Mouse (Mus musculus) c-Kit-positive CD71-positive TER-119-positive erythroid progenitor cells, embryonic 14.5 days (primary cell): ENCODE results near the gene Gbf1.
"Not testable (repeated sequence)": the region's sequence is repeated elsewhere in the genome, so short reads cannot be mapped to it uniquely, and the experiment has no call there.

ENCODE experiments used
- DNase-seq: peaks from one replicate; pipeline ENCODE4 v3.0.0-alpha.2; 2013; ENCODE audit warnings: low spot score

Gene Gbf1

DNA sequence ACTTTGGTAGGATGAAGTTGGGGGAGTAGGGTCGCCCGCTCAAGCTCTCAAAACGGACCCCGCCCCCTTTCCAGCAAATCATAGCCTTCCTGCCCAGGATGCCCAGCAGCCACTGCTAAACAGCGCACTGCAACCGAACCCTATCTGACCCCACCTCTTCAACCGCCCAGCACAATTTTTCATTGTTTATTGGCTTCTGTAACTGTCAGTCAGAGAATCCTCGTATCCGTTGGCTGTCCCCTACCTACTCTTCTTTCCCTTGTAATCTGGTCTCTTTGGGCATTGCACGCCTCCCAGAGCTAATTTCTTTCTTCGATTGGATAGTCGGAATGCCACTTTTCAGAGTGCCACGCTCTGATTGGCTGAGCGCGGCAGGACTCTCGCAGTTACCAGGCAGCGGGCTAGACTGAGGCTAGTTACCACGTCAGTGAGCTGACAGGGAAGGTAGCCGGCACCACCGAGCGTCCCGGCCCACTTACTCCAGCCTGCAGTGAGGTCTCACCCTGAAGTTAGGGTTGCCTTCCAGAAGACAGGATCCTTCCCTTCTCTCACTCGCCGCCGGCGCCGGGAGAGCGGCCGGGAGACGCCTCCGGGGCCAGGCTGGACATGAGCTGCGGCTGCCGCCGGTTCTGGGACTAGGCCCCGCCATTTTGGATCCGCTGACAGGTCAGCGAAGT is at the start of gene Gbf1:
Gbf1 (plus strand) TSS at position 383 of the 677 bp plus-strand sequence.
- peak; percentile 97 for DNase-seq

DNA sequence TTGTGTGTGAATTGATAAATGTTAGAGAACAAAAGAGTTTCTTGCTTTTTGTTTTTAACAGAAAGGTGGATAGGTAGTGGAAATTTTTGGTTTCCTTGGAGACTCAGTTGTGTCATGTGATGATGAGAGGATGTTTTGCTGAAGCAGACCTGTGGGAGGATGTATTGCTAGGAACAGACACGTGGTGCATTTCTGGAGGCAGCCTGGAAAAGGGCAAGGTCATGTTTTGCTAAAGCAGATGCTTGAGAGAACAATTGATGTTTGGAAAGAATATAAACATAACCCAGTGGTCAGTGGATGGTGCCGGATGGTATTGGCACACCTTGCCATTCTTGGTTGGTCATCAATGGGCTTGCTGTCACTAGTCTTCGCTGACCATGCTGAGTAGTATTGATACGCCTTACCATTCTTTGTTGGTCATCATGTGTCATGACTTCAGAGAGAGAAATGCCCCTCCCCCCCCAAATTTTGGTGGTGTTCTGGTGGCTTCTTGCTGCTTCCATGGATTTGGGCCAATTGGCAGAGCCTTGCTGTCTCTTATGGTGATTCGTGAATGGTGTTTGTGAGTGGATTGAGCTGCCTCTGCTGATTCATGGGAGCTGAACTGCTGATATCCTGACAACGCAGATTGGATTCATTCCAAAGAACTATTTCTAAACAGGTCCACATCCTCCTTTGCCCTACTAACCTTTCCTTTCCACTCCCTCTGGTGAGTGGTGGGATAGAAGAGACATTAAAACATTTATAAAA is 48.7 kb upstream of the Gbf1 start:
- DNase-seq = no peak

DNA sequence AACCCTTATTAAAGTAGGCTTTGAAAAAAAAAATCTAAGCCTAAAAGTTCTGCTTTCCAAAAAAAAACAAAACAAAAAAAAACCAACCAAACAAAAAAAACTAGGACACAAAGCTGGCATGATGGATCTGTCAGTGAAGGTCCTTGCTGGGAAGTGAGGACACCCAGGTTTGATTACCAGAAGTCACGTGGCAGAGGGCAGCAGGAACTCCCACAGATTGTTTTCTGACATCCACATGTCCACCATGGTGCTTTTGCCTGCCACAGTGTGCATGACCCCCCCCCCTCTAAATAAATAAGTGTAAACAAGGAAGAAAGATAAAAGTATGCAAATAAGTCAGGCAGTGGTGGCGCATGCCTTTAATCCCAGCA is 48.1 kb upstream of the Gbf1 start:
- DNase-seq = no peak

DNA sequence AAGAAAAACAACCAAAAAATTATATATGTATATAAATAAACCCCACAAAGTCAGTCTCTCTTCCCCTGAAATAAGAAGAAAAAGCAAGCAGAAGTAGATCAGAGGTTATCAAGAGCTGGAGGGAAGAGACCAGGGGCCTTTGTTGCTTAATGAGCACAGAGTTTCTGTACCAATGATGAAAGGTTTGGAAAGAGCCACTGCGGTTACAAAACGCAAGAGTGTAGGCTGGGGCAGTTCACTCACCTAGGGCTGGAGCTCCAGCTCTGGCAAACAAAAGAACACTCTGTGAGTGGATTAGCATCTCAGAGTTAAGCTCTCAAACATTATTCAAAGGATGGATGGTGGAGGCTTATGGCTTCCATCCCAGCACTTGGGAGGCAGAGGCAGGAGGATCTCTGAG is 42.1 kb upstream of the Gbf1 start:
- no peak for DNase-seq

DNA sequence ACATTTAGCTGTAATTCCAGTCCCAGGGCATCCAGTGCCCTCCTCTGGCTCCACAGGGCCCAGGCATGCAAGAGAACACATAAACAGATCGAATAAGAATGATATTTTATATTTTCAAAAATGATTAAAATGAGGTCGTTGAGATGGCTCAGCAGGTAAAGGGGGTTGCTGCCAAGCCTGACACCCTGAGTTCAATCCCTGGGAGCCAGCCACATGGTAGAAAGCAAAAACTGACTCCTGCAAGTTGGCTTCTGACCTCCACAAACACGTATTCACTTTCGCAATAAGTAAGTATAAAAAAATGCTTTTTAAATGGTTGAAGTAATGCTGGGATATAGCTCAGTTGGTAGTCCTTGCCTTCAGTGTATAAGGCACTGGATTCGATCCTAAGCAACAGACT is 41.5 kb upstream of the Gbf1 start:
- DNase-seq = no peak

DNA sequence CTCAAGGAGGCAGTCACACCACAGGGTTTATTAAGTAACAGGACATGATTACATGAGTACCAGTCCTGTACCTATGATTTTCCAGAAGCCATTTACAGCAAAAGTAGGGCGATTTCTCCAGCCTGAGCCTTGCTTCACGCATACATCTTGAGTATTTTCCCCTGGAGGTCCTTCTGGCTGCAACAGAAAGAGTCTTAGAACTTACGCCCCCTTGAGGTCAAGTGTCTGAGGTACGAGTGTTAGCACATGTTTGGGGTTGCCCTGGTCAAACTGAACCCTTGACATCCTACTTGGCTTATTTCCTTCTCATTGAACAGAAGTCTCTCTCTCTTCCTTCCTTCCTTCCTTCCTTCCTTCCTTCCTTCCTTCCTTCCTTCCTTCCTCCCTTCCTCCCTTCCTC is 37.7 kb upstream of the Gbf1 start:
- no peak for DNase-seq

DNA sequence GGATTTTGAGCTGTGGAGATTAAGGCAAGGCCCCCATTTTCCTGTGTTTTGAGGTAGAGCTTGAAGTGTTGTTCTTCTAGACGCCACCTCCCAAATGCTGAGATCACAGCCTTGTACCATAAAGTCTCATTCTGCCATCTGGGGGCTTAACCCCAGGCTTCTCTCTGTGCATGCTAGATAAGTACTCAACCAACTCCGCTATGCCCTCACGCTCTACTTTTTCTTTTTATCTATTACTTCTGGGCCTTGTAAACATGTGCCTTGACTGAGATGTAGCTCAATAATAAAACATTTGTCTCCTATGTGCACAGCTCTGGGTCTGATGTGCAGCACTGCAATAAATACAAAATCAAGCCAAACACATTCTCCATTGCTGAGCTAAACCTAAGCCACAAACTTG is 32.9 kb upstream of the Gbf1 start:
- DNase-seq = peak; percentile 7

DNA sequence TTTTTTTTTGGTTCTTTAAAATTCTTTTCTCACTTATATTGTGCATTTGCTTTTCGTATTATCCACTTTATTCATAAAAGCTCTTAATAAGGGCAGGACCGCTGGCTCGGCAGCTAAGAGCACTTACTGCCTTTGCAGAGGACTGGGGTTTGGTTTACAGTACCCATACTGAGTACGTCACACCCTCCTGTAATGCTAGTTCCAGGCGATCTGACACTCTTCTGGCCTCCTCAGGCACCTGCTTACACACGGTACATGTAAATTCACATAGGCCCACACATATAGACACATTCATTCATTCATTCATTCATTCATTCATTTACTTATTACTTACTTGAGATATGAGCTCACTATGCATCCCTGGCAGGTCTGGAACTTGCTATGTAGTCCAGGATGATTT is 31.4 kb upstream of the Gbf1 start:
- DNase-seq = no peak

DNA sequence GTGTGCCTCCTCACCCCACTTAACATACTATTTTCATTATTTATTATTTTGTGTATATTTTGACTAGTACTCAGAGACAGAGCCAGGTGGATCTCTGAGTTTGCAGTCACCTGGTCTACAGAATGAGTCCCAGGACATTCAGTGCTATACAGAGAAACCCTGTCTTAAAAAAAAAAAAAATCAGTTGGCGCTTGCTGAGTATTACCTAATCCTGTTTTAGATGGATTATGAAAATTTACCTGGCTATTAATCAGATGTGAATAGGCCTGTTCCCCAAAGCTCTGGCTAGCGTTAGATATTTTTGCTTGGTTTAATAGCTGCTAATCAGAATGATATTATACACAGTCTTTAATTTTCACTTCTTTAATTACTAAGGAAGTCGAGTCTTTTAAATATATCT is 28.4 kb upstream of the Gbf1 start:
- DNase-seq = no peak

DNA sequence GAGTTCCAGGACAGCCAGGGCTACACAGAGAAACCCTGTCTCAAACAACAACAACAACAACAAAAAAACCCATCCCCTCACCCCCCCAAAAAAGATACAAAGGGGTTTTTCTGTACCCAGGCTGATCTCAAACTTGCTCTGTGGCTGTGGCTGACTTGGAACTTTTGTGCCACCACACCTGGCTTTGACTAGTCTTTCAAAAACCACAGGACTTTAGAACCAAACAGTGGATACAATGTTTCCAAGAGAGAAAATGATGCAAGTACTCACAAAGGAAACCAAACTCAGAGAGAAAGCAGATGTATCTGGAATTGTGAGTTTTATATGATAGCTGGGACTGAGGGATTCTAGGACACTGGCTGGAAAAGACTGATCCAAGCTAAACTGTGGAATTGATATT is 27.7 kb upstream of the Gbf1 start:
- no peak for DNase-seq

DNA sequence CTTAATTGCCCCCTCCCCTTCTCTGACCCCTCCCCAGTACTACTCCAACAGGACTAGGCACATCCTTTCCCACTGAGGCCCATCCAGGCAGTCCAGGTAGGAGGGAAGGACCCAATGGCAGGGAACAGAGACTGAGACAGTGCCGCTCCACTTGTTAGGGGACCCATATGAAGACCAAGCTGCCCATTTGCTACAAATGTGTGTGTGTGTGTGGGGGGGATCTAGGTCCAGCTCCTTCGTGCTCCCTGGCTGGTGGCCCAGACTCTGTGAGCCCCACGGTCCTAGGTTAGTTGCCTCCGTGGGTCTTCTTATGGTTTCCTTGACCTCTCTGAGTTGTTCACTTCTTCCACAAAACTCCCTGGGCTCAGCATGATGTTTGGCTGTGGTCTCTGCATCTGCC is 26.0 kb upstream of the Gbf1 start:
- no peak for DNase-seq

DNA sequence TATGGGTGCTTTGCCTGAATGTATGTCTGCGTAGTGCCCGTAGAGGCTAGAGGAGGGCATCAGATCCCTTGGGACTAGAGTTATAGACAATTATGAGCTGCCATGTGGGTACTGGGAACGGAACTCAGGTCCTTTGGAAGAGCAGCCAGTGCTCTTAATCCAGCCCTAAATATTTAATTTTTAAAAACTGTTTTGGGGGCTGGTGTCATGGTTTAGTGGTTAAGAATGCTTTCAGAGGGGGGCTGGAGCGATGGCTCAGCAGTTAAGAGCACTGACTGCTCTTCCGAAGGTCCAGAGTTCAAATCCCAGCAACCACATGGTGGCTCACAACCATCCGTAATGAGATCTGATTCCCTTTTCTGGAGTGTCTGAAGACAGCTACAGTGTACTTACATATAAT is 22.6 kb upstream of the Gbf1 start:
- DNase-seq = not testable (repeated sequence)

DNA sequence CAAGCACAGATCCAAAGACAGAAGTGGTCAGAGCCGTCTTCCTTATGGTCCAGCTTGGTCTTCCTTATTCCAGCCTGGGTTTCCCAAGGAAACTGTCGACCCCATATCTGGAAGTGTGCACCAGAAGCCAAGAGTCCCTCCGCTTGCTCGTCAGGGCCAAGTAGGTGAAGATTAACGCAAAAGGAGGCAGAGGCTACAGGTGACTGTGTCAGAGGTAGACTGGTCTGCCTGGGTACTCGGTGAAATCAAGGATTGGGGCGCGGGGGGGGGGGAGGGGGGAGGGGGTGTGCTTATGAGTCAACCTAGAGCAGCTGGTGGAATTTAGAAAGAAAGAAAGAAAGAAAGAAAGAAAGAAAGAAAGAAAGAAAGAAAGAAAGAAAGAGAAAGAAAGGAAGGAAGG is 21.0 kb upstream of the Gbf1 start:
- DNase-seq = no peak

DNA sequence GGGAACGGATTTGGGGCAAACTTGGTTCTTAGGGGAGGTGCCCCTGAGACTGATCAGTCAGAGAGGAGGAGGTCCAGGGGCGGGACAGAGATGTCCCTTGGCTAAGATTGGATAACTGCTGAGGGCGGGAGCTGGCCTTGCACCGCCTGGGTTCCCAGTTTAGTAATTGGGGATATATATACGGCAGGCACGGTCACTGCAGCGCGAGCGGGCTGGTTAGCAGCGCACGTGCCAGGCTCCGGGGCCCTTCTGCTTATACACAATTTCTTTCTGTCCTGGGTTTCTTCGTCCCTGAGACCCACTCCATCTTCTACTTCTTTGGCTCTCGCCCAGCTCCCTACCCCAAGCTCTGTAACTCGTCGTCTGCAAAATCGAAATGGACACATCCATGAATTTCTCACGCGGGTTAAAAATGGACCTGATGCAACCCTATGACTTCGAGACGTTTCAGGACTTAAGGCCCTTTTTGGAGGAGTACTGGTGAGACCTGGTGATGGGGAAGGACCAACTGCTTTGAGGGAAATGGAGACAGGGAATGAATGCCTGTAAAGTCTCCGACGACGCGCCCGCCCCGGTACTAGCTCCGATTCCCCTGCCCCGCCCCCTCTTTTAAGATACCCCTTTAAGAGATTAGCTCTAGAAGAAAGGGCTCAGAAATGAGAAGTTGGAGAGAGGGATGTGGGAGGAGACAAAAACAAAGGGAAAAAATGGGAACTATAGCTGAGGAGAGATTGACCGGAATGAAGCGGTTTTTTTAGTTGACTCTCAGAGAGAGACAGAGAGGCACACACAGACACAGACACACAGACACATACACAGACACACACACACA is 20.4 kb upstream of the Gbf1 start, which contains the start of gene Elovl3:
Elovl3 (plus strand) TSS at position 204 of the 832 bp plus-strand sequence.
- DNase-seq = no peak

DNA sequence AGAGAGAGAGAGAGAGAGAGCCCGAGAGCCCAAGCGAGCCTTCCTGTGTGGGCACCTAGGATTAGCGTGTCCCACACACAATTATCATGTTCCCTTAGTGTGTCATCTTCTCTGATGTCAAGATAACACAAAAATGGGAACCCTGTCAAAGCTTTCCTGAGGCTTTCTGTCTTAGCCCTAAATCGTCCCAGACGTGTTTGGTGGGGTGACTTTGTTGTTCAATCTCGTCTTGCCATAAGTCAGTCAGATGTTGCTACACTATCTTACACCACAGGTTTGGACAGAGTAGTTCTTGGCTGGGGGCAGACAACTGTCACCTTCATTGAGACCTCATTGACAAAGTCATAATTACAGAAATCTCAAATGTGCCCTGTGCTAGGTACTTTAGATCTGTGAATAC is 19.7 kb upstream of the Gbf1 start:
- no peak for DNase-seq

DNA sequence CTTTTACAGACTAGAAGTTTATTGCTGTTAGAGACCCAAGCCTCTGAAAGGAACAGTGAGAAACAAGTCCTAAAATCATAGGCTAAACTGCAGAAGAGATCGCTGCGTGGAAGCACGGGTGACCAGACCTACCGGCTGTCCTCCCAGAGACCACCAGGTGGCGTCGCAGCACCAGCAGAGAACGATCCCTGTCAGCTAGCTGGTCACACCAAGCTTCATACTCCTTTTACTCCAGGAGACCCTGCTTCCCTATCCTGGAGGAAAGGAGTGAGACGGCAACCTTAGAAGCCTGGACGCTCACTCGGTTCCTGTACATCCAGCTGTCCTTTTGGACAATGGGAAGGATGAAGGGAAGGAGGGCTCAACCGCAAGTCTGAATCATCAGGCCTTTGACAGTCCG is 17.0 kb upstream of the Gbf1 start:
- DNase-seq = peak; percentile 80

DNA sequence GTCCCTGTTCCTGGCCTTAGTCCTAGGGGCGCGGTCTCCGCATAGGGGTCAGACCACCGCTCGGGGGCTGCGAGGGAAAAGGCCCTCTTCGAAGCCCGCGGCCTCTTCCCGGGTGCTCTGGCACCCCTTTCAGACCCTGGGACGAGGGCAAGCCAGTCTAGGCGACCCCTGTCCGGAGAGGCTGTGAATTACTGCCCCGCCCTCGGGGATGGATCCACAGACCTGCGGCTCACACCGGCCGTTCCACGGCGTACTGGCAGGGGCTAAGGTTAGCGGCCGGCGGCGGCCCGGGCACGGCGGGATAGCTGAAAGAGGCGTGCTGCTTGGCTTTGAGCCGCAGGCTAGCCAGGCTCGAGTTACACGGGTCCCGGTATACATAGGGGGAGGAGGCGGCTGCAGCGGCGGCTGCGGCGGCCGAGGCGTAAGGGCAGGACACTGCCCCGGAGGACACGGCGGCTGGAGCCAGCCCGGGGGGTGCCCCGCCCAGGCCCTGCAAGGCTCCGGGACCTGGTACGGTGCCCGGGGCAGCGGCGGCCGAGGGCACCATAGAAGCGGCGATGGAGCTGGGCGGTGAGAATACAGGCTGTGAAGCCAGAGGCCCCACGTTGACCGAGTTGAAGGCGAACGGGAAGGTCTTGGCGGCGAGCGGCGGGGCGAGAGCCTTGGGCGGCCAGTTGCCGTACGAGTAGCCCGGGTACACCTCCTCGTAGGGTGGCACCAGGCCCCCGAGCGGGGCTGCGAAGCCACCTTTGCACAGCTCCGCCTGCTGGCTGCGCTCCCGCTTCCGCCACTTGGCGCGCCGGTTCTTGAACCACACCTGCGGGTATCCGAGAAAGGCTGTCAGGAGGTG is 16.3 kb upstream of the Gbf1 start:
- no peak for DNase-seq

DNA sequence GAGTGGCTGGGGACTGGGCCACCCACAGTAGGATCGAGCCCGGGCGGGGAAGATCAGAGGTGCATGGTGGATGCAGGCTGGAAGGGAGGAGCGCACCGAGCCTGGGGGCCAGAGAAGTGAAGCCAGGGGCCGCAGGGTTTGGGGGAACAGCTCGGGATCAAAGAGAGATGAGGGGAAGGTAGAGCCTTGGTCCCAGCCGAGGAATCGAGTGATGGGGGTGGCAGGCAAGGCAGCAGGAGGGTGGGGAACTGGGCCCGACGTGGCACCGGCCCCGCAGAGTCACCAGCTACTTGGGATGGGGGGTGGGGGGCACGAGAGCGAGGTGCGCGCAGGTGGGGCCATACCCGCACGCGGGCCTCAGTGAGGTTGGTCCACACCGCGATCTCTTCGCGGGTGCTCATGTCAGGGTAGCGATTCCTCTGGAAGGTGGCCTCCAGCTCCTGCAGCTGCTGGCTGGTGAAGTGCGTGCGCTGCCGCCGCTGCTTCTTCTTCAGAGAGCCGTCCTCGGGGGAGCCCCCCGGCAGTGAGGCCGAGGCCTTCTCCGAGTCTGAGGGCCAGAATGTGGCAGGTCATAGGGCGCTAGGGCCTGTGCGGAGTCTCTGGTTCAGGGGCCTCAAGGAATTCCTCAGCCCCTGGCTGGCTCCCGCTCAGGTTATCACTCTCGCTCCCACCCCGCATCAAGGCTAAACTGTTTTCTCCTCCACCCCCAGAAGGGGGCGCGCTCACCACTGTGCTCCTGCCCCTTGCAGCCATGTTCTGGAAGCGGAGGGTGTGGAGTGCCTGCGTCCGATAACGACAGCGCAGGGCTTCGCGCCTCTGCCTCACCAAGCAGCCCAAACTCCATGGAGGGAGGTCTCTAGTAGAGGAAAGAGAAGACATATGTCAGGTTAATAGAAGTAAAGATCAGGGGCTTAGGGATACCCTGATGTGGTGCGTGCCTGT is 15.4 kb upstream of the Gbf1 start:
- DNase-seq = peak; percentile 85

DNA sequence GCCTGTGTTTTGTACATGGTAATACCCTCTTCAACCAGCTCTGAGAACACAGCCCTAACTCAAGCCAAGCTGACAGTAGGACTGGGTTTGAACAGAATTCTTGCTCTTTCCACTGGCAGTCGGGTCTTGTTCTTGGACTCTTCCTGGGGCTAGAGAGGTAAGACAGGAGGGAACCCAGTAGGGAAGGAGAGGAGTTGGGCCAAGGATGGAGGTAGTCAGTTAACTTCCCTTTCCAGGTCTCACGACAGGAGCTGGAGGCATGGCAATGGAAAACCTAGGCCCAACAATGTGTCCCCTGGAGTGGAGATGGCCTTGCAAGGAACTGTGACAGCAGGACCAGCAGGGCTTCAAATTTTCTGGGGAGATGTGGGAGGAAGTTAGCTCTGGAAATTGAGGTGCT is 12.0 kb upstream of the Gbf1 start:
- no peak for DNase-seq

DNA sequence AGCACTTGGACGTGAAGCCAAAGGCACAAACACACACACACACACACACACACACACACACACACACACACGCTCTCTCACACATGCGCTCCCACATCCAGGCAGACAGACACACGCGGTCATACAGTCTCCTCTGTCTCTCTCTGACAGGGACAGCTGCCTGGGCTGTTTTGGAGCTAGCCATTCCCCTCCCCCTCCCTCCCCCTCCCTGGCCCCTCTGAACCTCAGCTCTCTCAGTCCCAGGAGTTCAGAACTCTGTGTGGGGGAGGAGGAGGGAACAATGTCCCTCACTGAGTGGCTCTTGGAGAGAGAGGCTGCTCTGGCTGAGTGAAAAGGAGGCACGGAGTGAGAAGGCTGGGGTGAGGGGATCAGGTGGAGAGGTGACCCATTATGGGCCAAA is 11.2 kb upstream of the Gbf1 start:
- DNase-seq = no peak
